Mouse (Mus musculus) heart, adult 2 months (tissue): ENCODE measurements at regions not wholly inside any gene's neighbourhood (a gene's known extent, or its start where the extent isn't known, plus 50 kb on each side); places are given as distances from the start of the nearest gene placed in this dataset.

ENCODE experiments used
- CTCF ChIP-seq: fragments of 200-600 bp; IDR thresholded peaks from 2 replicates; pipeline ENCODE4 v1.8.1; 2022; ENCODE audit warnings: antibody characterized with exemption, mild to moderate bottlenecking, moderate library complexity
- POLR2A ChIP-seq: fragments of 200-500 bp; IDR thresholded peaks from 2 replicates; pipeline ENCODE4 v1.6.1; 2011; ENCODE audit warnings: mild to moderate bottlenecking, low read depth, low read length, control low read depth; ENCODE audit not compliant: insufficient read depth

DNA sequence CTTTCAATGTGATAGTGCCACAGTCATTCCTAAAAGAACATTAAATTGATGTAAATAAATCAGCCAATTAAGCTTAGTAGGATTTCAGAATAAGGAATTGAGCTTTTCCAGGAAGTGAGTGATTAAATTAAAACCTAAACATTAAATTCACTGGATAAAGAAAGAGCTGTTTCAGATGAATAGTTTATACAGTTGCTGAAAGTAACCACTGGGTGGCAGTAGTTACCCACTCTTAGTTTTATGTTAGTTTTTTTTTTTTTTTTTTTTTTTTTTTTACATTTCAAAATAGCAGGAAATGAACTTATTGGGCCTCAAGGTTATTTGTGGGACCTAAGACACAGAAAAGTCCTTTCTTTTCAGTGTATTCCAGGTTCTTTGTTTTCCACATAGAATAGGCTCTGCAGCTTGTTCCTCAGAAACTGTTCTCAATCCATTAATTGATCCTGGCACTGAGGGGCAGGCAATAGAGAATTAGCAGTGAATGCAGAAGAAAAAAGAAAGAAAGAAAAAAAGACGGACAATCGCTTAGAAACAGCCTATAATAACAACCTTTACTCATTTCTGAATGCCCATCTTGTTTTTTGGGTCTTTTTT, 710.3 kb upstream of the Pcdh20 start:
- no peak for TF ChIP-seq POLR2A
- TF ChIP-seq CTCF = peak; percentile 64
